Mouse (Mus musculus) ES-E14 (cell line): ENCODE measurements around the gene Ripor2. TPM values are rescaled to one million over a fixed set of nuclear protein-coding genes. Genes with fewer than 3 reads are reported as not detected.

Source experiments
- DNase-seq: peaks from one replicate; pipeline ENCODE4 v3.0.0-alpha.2; 2013; ENCODE audit warnings: low read depth, low spot score
- H3K27ac ChIP-seq: 2 replicates; pipeline ENCODE4 v1.5.1; 2012; ENCODE audit warnings: low read depth, mild to moderate bottlenecking, low read length, moderate library complexity, mixed read lengths; ENCODE audit not compliant: poor library complexity, insufficient read depth, severe bottlenecking
- H3K36me3 ChIP-seq: 2 replicates; pipeline ENCODE4 v1.6.1; 2012; ENCODE audit warnings: mild to moderate bottlenecking, low read length, moderate library complexity, mixed read lengths; ENCODE audit not compliant: control insufficient read depth, poor library complexity, insufficient read depth, severe bottlenecking
- H3K4me1 ChIP-seq, 2 experiments: fragments of 150-350 bp in 1 of 2; sonication (generic) in 1 of 2; 2 replicates each; pipeline ENCODE4 v1.6.1; 2012; ENCODE audit warnings: low read length in 2 of 2, mild to moderate bottlenecking in 1 of 2, mixed read lengths in 1 of 2; ENCODE audit not compliant: control insufficient read depth in 2 of 2, insufficient read depth in 2 of 2, poor library complexity in 1 of 2
- H3K4me3 ChIP-seq, 2 experiments: fragments of 150-350 bp in 1 of 2; sonication (generic) in 1 of 2; 2 replicates each; pipeline ENCODE4 v1.5.1; 2012; ENCODE audit warnings: low read length in 2 of 2, low read depth in 1 of 2, mild to moderate bottlenecking in 1 of 2, mixed read lengths in 1 of 2; ENCODE audit not compliant: insufficient read depth in 1 of 2, poor library complexity in 1 of 2, severe bottlenecking in 1 of 2
- H3K9ac ChIP-seq: 2 replicates; pipeline ENCODE4 v1.6.1; 2012; ENCODE audit warnings: low read depth, mild to moderate bottlenecking, low read length, mixed read lengths; ENCODE audit not compliant: poor library complexity, insufficient read depth, severe bottlenecking
- H3K9me3 ChIP-seq: fragments of 150-350 bp; sonication (generic); 2 replicates; pipeline ENCODE4 v1.6.1; 2012; ENCODE audit warnings: low read depth, mild to moderate bottlenecking, low read length; ENCODE audit not compliant: control insufficient read depth, insufficient read depth
- CHD2 ChIP-seq: IDR thresholded peaks from 2 replicates; pipeline ENCODE4 v1.6.1; 2014; ENCODE audit warnings: mild to moderate bottlenecking, low read depth, low read length, inconsistent platforms
- HCFC1 ChIP-seq: IDR thresholded peaks from 2 replicates; pipeline ENCODE4 v1.6.1; 2012; ENCODE audit warnings: low read length, inconsistent platforms, borderline replicate concordance; ENCODE audit not compliant: insufficient read depth
- MAFK ChIP-seq: IDR thresholded peaks from 2 replicates; pipeline ENCODE4 v1.6.1; 2014; ENCODE audit warnings: mild to moderate bottlenecking, low read depth, low read length, inconsistent platforms; ENCODE audit not compliant: insufficient read depth
- ZC3H11A ChIP-seq: IDR thresholded peaks from 2 replicates; pipeline ENCODE4 v1.6.1; 2012; ENCODE audit warnings: low read depth, mild to moderate bottlenecking, inconsistent platforms, low read length, borderline replicate concordance
- ZNF384 ChIP-seq: IDR thresholded peaks from 2 replicates; pipeline ENCODE4 v1.6.1; 2012; ENCODE audit warnings: low read depth, low read length, inconsistent platforms
- in situ Hi-C, 2 experiments: fragments of 600-800 bp; cut with MboI; formaldehyde crosslinking; loops; one replicate each; pipeline ENCODE4 v1.15.1; 2025; ENCODE audit warnings: low sequenced_read_pairs in 2 of 2, inconsistent platforms in 1 of 2; ENCODE audit not compliant: unreplicated experiment in 2 of 2
- total RNA-seq: library from RNA; depleted of rRNA; stranded (reverse); fragments of 300-350 nt; gene quantifications from 2 replicates; pipeline ENCODE4 v1.2.3, GENCODE M21; 2012

The Ripor2 gene
- total RNA-seq, 1 experiment, result 0.71 TPM

GRCm38 (mm10) chr13:24584841-24585240 is 2.9 kb downstream of the Ripor2 start:
- DNase-seq, result no peak
- no peak overlapping the region for H3K4me3 ChIP-seq
- no peak for TF ChIP-seq CHD2
- no peak for TF ChIP-seq MAFK
- TF ChIP-seq ZC3H11A, result no peak
- no peak for TF ChIP-seq HCFC1
- in situ Hi-C loops, result no loop called here
- no peaks in the 10 kb centered on the region for H3K36me3 ChIP-seq
- H3K27ac ChIP-seq, result no peak overlapping the region
- H3K9ac ChIP-seq, result no peak overlapping the region
- H3K9me3 ChIP-seq, result no peaks in the 10 kb centered on the region
- no peaks in the 10 kb centered on the region for H3K4me1 ChIP-seq

- DNase-seq, result no peak
- no peaks in the 10 kb centered on the region for H3K36me3 ChIP-seq
- TF ChIP-seq ZNF384, result no peak
- TF ChIP-seq CHD2, result no peak
- TF ChIP-seq ZC3H11A, result no peak
- TF ChIP-seq MAFK, result no peak
- no peak overlapping the region for H3K9ac ChIP-seq
- H3K9me3 ChIP-seq, result no peaks in the 10 kb centered on the region
- no peaks in the 10 kb centered on the region for H3K4me1 ChIP-seq
- in situ Hi-C loops, result no loop called here
- H3K27ac ChIP-seq, result no peak overlapping the region
- H3K4me3 ChIP-seq, result no peak overlapping the region
Measured at GRCm38 (mm10) chr13:24585369-24585768, 3.4 kb downstream of the Ripor2 start.

- TF ChIP-seq ZC3H11A (no peak), ZNF384 (no peak), CHD2 (no peak), MAFK (no peak), HCFC1 (no peak)
- DNase-seq, result no peak
- Histone ChIP-seq H3K9ac (no peak overlapping the region), H3K27ac (no peak overlapping the region), H3K4me1 (no peaks in the 10 kb centered on the region), H3K9me3 (no peaks in the 10 kb centered on the region), H3K4me3 (no peak overlapping the region), H3K36me3 (no peaks in the 10 kb centered on the region)
- in situ Hi-C loops, result no loop called here
Measured at GRCm38 (mm10) chr13:24587192-24587895, 5.4 kb downstream of the Ripor2 start.

GRCm38 (mm10) chr13:24588603-24589002 is 6.6 kb downstream of the Ripor2 start:
- no peak for DNase-seq

GRCm38 (mm10) chr13:24591737-24592136 is 9.7 kb downstream of the Ripor2 start:
- Histone ChIP-seq H3K4me3 (no peak overlapping the region), H3K9ac (no peak overlapping the region), H3K4me1 (no peaks in the 10 kb centered on the region), H3K36me3 (no peaks in the 10 kb centered on the region), H3K27ac (no peak overlapping the region), H3K9me3 (no peaks in the 10 kb centered on the region)
- TF ChIP-seq MAFK (no peak), CHD2 (no peak), HCFC1 (no peak), ZNF384 (no peak), ZC3H11A (no peak)
- DNase-seq, result no peak
- in situ Hi-C loops, result no loop called here

More at GRCm38 (mm10) chr13:24588603-24589002, 6.6 kb downstream of the Ripor2 start:
- H3K36me3 ChIP-seq, result no peaks in the 10 kb centered on the region
- H3K9me3 ChIP-seq, result no peaks in the 10 kb centered on the region
- in situ Hi-C loops, result no loop called here
- no peaks in the 10 kb centered on the region for H3K4me1 ChIP-seq
- TF ChIP-seq HCFC1 (no peak), ZC3H11A (no peak), ZNF384 (no peak), CHD2 (no peak), MAFK (no peak)
- H3K9ac ChIP-seq, result no peak overlapping the region
- H3K4me3 ChIP-seq, result no peak overlapping the region
- H3K27ac ChIP-seq, result no peak overlapping the region
